Mouse (Mus musculus) limb, embryonic 14.5 days (tissue): ENCODE results near the gene Ankmy1. TPM values are rescaled to one million over a fixed set of nuclear protein-coding genes. Genes with fewer than 3 reads are reported as not detected.

Experiments
- ATAC-seq: fragments of 200-750 bp; cut with Nextera tagmentation; 2 replicates; pipeline ENCODE4 v1.8.0; 2017; ENCODE audit warnings: low read depth, moderate number of reproducible peaks, moderate TSS enrichment; ENCODE audit not compliant: low FRiP score
- DNase-seq: peaks from one replicate; pipeline ENCODE4 v3.0.0-alpha.2; 2015; ENCODE audit warnings: low spot score
- H3K27ac ChIP-seq: fragments of 300-500 bp; sonication (generic); replicated peaks from 2 replicates; pipeline ENCODE4 v1.5.1; 2014; ENCODE audit warnings: low read depth, mild to moderate bottlenecking, low read length, moderate library complexity, mixed read lengths
- H3K27me3 ChIP-seq: fragments of 300-500 bp; sonication (generic); 2 replicates; pipeline ENCODE4 v1.6.1; 2014; ENCODE audit warnings: low read length, mixed read lengths; ENCODE audit not compliant: control insufficient read depth, insufficient read depth
- H3K36me3 ChIP-seq: fragments of 300-500 bp; sonication (generic); 2 replicates; pipeline ENCODE4 v1.6.1; 2014; ENCODE audit warnings: mild to moderate bottlenecking, low read length, moderate library complexity, mixed read lengths; ENCODE audit not compliant: control insufficient read depth, insufficient read depth
- H3K4me1 ChIP-seq: fragments of 300-500 bp; sonication (generic); 2 replicates; pipeline ENCODE4 v1.6.1; 2014; ENCODE audit warnings: antibody characterized with exemption, low read length, mixed read lengths; ENCODE audit not compliant: control insufficient read depth, insufficient read depth
- H3K4me2 ChIP-seq: fragments of 300-500 bp; sonication (generic); replicated peaks from 2 replicates; pipeline ENCODE4 v1.6.1; 2014; ENCODE audit warnings: low read depth, mild to moderate bottlenecking, low read length, moderate library complexity; ENCODE audit not compliant: severe bottlenecking
- H3K4me3 ChIP-seq: fragments of 300-500 bp; sonication (generic); replicated peaks from 2 replicates; pipeline ENCODE4 v1.5.1; 2014; ENCODE audit warnings: low read length
- H3K9ac ChIP-seq: fragments of 300-500 bp; sonication (generic); 2 replicates; pipeline ENCODE4 v1.6.1; 2014; ENCODE audit warnings: mild to moderate bottlenecking, low read depth, low read length, moderate library complexity; ENCODE audit not compliant: severe bottlenecking
- H3K9me3 ChIP-seq: fragments of 300-500 bp; sonication (generic); 2 replicates; pipeline ENCODE4 v1.6.1; 2016; ENCODE audit warnings: low read length; ENCODE audit not compliant: control insufficient read depth
- POLR2A ChIP-seq: fragments of 200-500 bp; IDR thresholded peaks from 2 replicates; pipeline ENCODE4 v1.8.0; 2012; ENCODE audit warnings: inconsistent platforms, mild to moderate bottlenecking, moderate library complexity, borderline replicate concordance; ENCODE audit not compliant: insufficient read depth, insufficient read length; ENCODE audit errors: extremely low read depth
- WGBS: fragments of 180-500 bp; shearing (Covaris S2); extraction: QIAGEN DNeasy Blood & Tissue Kit; methylation state at CpG from one replicate; pipeline ENCODE4 v1.1.7; 2014; 5-methylcytosine and 5-hydroxymethylcytosine counted together
- polyA plus RNA-seq, 2 experiments: library from polyadenylated mRNA; depleted of rRNA in 1 of 2; stranded (reverse) in 1 of 2; unstranded in 1 of 2; fragments of >200 nt; fragmentation: Nextera tagmentation in 1 of 2; extraction: Ambion mirVana in 1 of 2; gene quantifications; 2 replicates each; pipeline versions ENCODE4 v1.2.1 to v1.2.3; 2012 to 2014

The Ankmy1 gene
- polyA plus RNA-seq, 2 experiments: 0.37 to 0.38 TPM

DNA sequence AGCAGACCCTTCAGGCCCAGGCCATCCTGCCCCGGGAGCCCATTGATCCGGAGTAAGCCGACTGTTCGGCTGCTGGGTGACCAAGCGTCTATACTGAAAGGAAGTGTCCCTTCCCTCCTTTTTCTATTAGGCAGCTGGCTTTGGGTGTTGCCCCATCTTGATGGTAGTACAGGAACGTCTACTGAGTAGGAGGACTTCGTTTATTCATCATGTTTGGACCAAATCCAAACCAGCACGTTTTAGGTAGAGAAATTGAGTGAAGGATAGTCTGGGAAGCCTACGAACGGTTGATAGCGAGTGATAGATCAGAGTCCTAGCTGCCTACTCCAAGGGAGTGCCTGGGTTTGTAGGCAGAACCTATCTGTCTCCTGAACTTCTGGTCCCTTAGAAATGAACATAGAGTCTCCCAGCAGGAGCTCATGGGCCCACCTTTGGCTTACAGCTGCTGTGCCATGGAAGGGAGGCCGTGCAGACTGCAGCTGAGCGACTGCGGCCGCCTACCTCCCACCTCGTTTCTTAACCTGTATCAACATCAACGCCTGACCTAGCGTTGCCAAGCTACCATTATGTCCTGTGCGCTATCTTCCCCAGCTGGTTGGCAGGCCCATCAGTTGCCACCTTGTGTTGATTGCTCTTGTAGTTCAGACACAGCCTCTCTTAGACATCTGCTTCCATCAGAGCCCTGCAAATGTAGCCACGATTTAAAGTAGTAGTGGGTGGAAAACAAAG is 5.1 kb upstream of the Ankmy1 start:
- WGBS: 47% methylated on average over 20 of the region's 20 CpGs
- ATAC-seq: no peak
- H3K27ac ChIP-seq: peak overlapping the region; percentile 8; the same call in 1 of the 2 replicates

GRCm38 (mm10) chr1:92906779-92907631 is 4.3 kb upstream of the Ankmy1 start, which contains the start of gene Dusp28:
TSS of gene Dusp28 (plus strand) at chr1:92906981.
- peak; percentile 83; the same call in 1 of the 2 replicates for TF ChIP-seq POLR2A
- ATAC-seq (peak; percentile 90), DNase-seq (peak; percentile 89)
- Histone ChIP-seq H3K27ac (peak within 1 kb of the TSS; percentile 84), H3K4me2 (peak within 1 kb of the TSS; percentile 64), H3K9ac (peak within 1 kb of the TSS; percentile 69), H3K4me3 (peak within 1 kb of the TSS; percentile 78), H3K4me1 (peaks cover 18% of the 10 kb centered on the region), H3K36me3 (no peaks in the 10 kb centered on the region), H3K9me3 (no peaks in the 10 kb centered on the region), H3K27me3 (no peaks in the 10 kb centered on the region)
- WGBS: 1% methylated on average over 42 of the region's 81 CpGs

More for the DNA sequence above, 5.1 kb upstream of the Ankmy1 start:
- peak overlapping the region; percentile 69 for H3K9ac ChIP-seq
- TF ChIP-seq POLR2A: no peak
- no peak for DNase-seq
- H3K4me1 ChIP-seq: peaks cover 24% of the 10 kb centered on the region
- peak overlapping the region; percentile 64 for H3K4me2 ChIP-seq
- peak overlapping the region; percentile 78 for H3K4me3 ChIP-seq
- H3K27me3 ChIP-seq: no peaks in the 10 kb centered on the region
- H3K9me3 ChIP-seq: no peaks in the 10 kb centered on the region
- H3K36me3 ChIP-seq: no peaks in the 10 kb centered on the region

GRCm38 (mm10) chr1:92905703-92906310 is 3.1 kb upstream of the Ankmy1 start:
- no peak overlapping the region for H3K4me3 ChIP-seq
- WGBS: 88% methylated on average over 2 of the region's 2 CpGs
- no peaks in the 10 kb centered on the region for H3K9me3 ChIP-seq
- no peaks in the 10 kb centered on the region for H3K36me3 ChIP-seq
- TF ChIP-seq POLR2A: no peak
- no peak overlapping the region for H3K9ac ChIP-seq
- H3K4me1 ChIP-seq: peaks cover 11% of the 10 kb centered on the region
- H3K4me2 ChIP-seq: no peak overlapping the region
- no peaks in the 10 kb centered on the region for H3K27me3 ChIP-seq
- no peak for ATAC-seq
- H3K27ac ChIP-seq: no peak overlapping the region
- no peak for DNase-seq

DNA sequence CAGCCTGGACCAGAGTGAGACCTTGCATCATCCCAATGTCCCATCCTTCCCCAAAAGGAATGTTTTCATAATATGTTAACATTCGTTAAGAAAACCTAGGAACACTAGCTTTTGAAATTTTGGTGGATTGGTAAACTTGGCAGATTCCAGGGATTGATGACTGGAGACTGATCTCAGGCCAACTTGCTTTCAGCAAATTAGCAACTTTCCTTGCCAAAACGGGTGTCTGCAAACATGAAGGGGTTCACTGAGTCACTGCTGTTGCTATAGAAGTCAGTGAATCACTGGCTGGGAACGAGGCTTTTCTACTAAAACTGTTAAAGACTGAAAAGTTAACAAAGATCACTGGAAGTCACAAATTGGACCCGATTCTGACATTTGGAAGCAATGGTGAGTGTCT is 921 bp upstream of the Ankmy1 start:
- ATAC-seq: no peak
- WGBS: 71% methylated on average over 4 of the region's 4 CpGs

GRCm38 (mm10) chr1:92895089-92895488 is 7.6 kb downstream of the Ankmy1 start:
- DNase-seq: peak; percentile 84
- H3K4me1 ChIP-seq: no peaks in the 10 kb centered on the region
- no peaks in the 10 kb centered on the region for H3K27me3 ChIP-seq
- no peak for TF ChIP-seq POLR2A
- H3K36me3 ChIP-seq: no peaks in the 10 kb centered on the region
- ATAC-seq: peak; percentile 70; the same call in 1 of the 2 replicates
- no peak overlapping the region for H3K27ac ChIP-seq
- H3K9ac ChIP-seq: no peak overlapping the region
- H3K4me3 ChIP-seq: no peak overlapping the region
- H3K9me3 ChIP-seq: no peaks in the 10 kb centered on the region
- no peak overlapping the region for H3K4me2 ChIP-seq
- 17% methylated on average over 3 of the region's 3 CpGs for WGBS

More for the DNA sequence above, 921 bp upstream of the Ankmy1 start:
- Histone ChIP-seq H3K4me1 (peaks cover 5% of the 10 kb centered on the region; the same call in 1 of the 2 replicates), H3K36me3 (no peaks in the 10 kb centered on the region), H3K9me3 (no peaks in the 10 kb centered on the region), H3K4me3 (no peak overlapping the region), H3K27ac (no peak overlapping the region), H3K27me3 (no peaks in the 10 kb centered on the region), H3K4me2 (no peak overlapping the region), H3K9ac (no peak overlapping the region)
- DNase-seq: no peak
- no peak for TF ChIP-seq POLR2A
